Mouse (Mus musculus): ENCODE measurements around the gene Tmem59l. TPM values are rescaled to one million over a fixed set of nuclear protein-coding genes. Genes with fewer than 3 reads are reported as not detected.

The Tmem59l gene
- polyA plus RNA-seq, 1 experiment: 1.6 TPM

- H3K4me1 ChIP-seq (ENCODE audit: control insufficient read depth, insufficient read depth, insufficient read length, low read length): peaks cover 5% of the 10 kb centered on the region; the same call in 1 of the 2 replicates
- TF ChIP-seq POLR2A (IDR thresholded peaks at IDR 0.05; ENCODE audit: low read depth, low read length): no peak
- TF ChIP-seq CTCF (IDR thresholded peaks at IDR 0.05; ENCODE audit: extremely low read depth, insufficient read length, insufficient replicate concordance, low read depth, low read length): no peak
- no peak overlapping the region for H3K27ac ChIP-seq (ENCODE audit: insufficient read depth, low read depth, low read length)
- no peak overlapping the region for H3K4me3 ChIP-seq (ENCODE audit: low read depth, low read length)
- no peaks in the 10 kb centered on the region for H3K27me3 ChIP-seq (ENCODE audit: control insufficient read depth, insufficient read depth, low read length)
- 78% methylated on average over 5 of the region's 5 CpGs for WGBS
- H3K36me3 ChIP-seq (ENCODE audit: control insufficient read depth, insufficient read depth, low read length): no peaks in the 10 kb centered on the region; the same call in 1 of the 2 replicates
Observed at GRCm38 (mm10) chr8:70467229-70467725, 19.9 kb downstream of the Tmem59l start.

DNA sequence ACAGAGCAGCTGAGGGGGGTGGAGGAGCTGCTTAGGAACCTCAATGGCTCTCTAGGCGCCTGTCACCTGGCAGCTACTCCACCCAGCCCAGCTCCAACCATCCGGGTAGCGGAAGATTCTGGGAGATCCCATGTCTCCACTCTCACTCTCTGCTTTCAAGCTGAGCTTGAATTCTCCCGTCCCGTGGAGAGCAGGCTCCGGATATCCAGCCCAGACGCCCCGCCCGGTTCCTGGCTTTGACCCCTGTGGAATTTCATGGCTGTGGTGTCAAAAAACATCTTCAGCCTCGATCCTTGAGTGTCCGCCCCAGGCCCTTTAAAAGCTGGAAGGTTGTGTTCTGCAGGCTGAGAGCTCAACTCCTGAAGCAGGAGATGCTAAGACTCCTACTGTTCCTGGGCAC is 20.4 kb downstream of the Tmem59l start:
- peaks cover 5% of the 10 kb centered on the region; the same call in 1 of the 2 replicates for H3K4me1 ChIP-seq (ENCODE audit: control insufficient read depth, insufficient read depth, insufficient read length, low read length)
- H3K4me3 ChIP-seq (ENCODE audit: low read depth, low read length): no peak overlapping the region
- H3K36me3 ChIP-seq (ENCODE audit: control insufficient read depth, insufficient read depth, low read length): no peaks in the 10 kb centered on the region; the same call in 1 of the 2 replicates
- H3K27me3 ChIP-seq (ENCODE audit: control insufficient read depth, insufficient read depth, low read length): no peaks in the 10 kb centered on the region
- TF ChIP-seq POLR2A (IDR thresholded peaks at IDR 0.05; ENCODE audit: low read depth, low read length) (no peak), CTCF (IDR thresholded peaks at IDR 0.05; ENCODE audit: extremely low read depth, insufficient read length, insufficient replicate concordance, low read depth, low read length) (no peak)
- no peak overlapping the region for H3K27ac ChIP-seq (ENCODE audit: insufficient read depth, low read depth, low read length)
- WGBS: 60% methylated on average over 11 of the region's 11 CpGs

- 95% methylated on average over 4 of the region's 4 CpGs for WGBS
- H3K4me3 ChIP-seq (ENCODE audit: low read depth, low read length): no peak overlapping the region
- no peaks in the 10 kb centered on the region; the same call in 1 of the 2 replicates for H3K36me3 ChIP-seq (ENCODE audit: control insufficient read depth, insufficient read depth, low read length)
- H3K4me1 ChIP-seq (ENCODE audit: control insufficient read depth, insufficient read depth, insufficient read length, low read length): peaks cover 5% of the 10 kb centered on the region; the same call in 1 of the 2 replicates
- TF ChIP-seq POLR2A (IDR thresholded peaks at IDR 0.05; ENCODE audit: low read depth, low read length) (no peak), CTCF (IDR thresholded peaks at IDR 0.05; ENCODE audit: extremely low read depth, insufficient read length, insufficient replicate concordance, low read depth, low read length) (no peak)
- no peaks in the 10 kb centered on the region for H3K27me3 ChIP-seq (ENCODE audit: control insufficient read depth, insufficient read depth, low read length)
- no peak overlapping the region for H3K27ac ChIP-seq (ENCODE audit: insufficient read depth, low read depth, low read length)
Observed at GRCm38 (mm10) chr8:70466305-70466704, 20.9 kb downstream of the Tmem59l start.

DNA sequence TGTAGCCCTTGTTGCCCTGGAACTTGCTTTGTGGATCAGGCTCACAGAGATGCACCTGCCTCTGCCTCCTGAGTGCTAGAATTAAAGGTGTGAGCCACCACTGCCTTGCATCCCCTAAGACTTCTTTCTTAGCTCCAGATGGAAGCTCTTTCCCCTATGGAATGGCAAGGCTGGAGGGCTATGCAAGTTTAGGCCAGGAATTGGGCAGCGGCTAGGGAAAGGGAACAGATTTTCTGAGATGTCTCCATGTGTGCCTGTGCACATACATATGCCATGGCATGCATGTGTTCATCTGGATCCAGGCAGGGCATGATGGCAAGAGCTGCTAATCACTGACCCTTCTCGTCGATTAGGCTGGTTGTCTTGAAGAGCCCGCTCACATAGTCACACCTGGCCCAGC is 21.5 kb downstream of the Tmem59l start:
- 98% methylated on average over 4 of the region's 4 CpGs for whole genome bisulfite sequencing
- H3K27me3 ChIP-seq (ENCODE audit: control insufficient read depth, insufficient read depth, low read length): no peaks in the 10 kb centered on the region
- no peak overlapping the region for H3K27ac ChIP-seq (ENCODE audit: insufficient read depth, low read depth, low read length)
- H3K36me3 ChIP-seq (ENCODE audit: control insufficient read depth, insufficient read depth, low read length): no peaks in the 10 kb centered on the region; the same call in 1 of the 2 replicates
- no peak overlapping the region for H3K4me3 ChIP-seq (ENCODE audit: low read depth, low read length)
- H3K4me1 ChIP-seq (ENCODE audit: control insufficient read depth, insufficient read depth, insufficient read length, low read length): peaks cover 5% of the 10 kb centered on the region; the same call in 1 of the 2 replicates
- TF ChIP-seq POLR2A (IDR thresholded peaks at IDR 0.05; ENCODE audit: low read depth, low read length) (no peak), CTCF (IDR thresholded peaks at IDR 0.05; ENCODE audit: extremely low read depth, insufficient read length, insufficient replicate concordance, low read depth, low read length) (no peak)

DNA sequence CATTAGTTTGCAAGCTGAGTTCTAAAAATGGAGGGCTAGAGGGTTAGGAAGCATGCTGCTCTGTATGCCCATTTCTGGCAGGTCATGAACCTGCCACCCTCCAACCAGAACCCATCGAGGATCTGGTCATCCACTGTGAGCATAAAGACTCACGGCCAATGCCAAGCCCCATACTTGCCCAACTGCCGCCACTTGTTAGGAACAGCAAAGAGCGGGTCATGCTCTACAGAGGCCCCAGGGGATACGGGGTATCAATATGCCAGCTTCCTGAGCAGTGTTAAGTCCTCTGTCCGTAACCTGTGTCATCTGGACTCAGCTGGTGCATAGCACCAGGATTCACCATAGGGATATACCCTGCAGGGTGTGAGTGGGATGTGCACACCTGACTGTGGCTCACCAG is 23.0 kb downstream of the Tmem59l start:
- Histone ChIP-seq H3K27me3 (ENCODE audit: control insufficient read depth, insufficient read depth, low read length) (no peaks in the 10 kb centered on the region), H3K4me1 (ENCODE audit: control insufficient read depth, insufficient read depth, insufficient read length, low read length) (peaks cover 5% of the 10 kb centered on the region; the same call in 1 of the 2 replicates), H3K27ac (ENCODE audit: insufficient read depth, low read depth, low read length) (no peak overlapping the region), H3K36me3 (ENCODE audit: control insufficient read depth, insufficient read depth, low read length) (no peaks in the 10 kb centered on the region; the same call in 1 of the 2 replicates), H3K4me3 (ENCODE audit: low read depth, low read length) (no peak overlapping the region)
- 93% methylated on average over 6 of the region's 6 CpGs for WGBS
- TF ChIP-seq CTCF (IDR thresholded peaks at IDR 0.05; ENCODE audit: extremely low read depth, insufficient read length, insufficient replicate concordance, low read depth, low read length) (no peak), POLR2A (IDR thresholded peaks at IDR 0.05; ENCODE audit: low read depth, low read length) (no peak)

DNA sequence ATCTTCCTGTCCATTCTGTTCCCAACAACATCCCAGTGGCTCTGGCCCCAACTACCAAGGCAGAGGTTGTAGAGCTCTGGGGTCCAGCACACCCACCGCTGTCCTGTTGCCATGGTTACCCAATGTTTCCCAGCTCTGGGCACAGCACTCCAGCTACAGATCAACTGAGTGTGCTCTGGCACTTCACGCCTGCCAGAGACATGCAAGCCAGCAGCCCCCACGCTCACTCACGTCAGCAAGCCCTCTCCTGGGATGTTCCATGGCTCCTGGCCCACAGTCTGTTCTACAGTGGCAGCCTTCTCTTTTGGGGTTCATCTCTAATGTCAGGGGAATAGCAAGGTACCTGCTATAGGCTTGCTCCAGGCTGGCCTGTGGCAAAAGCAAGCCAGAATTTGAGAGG is 23.9 kb downstream of the Tmem59l start:
- no peak overlapping the region for H3K4me3 ChIP-seq (ENCODE audit: low read depth, low read length)
- H3K36me3 ChIP-seq (ENCODE audit: control insufficient read depth, insufficient read depth, low read length): no peaks in the 10 kb centered on the region; the same call in 1 of the 2 replicates
- no peaks in the 10 kb centered on the region for H3K27me3 ChIP-seq (ENCODE audit: control insufficient read depth, insufficient read depth, low read length)
- peaks cover 5% of the 10 kb centered on the region; the same call in 1 of the 2 replicates for H3K4me1 ChIP-seq (ENCODE audit: control insufficient read depth, insufficient read depth, insufficient read length, low read length)
- WGBS: 88% methylated on average over 4 of the region's 4 CpGs
- TF ChIP-seq CTCF (IDR thresholded peaks at IDR 0.05; ENCODE audit: extremely low read depth, insufficient read length, insufficient replicate concordance, low read depth, low read length) (no peak), POLR2A (IDR thresholded peaks at IDR 0.05; ENCODE audit: low read depth, low read length) (no peak)
- H3K27ac ChIP-seq (ENCODE audit: insufficient read depth, low read depth, low read length): no peak overlapping the region

DNA sequence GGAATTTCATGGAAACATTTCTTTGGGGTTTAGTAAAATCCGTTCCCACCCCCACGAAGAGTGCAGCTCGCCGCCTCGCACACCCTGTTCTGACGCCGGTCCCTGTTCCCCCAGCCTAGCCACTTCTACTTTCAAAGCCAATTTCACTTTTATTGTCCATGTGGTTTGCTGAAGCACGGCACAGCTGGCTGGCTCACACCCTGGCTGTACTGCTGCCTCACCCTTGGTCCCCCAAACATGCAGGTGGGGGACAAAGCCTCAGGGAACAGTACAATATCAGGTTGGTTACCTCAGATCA is 24.7 kb downstream of the Tmem59l start:
- 88% methylated on average over 8 of the region's 8 CpGs for WGBS
- no peak for TF ChIP-seq CTCF (IDR thresholded peaks at IDR 0.05; ENCODE audit: extremely low read depth, insufficient read length, insufficient replicate concordance, low read depth, low read length)

More for the DNA sequence above, 24.7 kb downstream of the Tmem59l start:
- H3K36me3 ChIP-seq (ENCODE audit: control insufficient read depth, insufficient read depth, low read length): no peaks in the 10 kb centered on the region; the same call in 1 of the 2 replicates
- H3K4me3 ChIP-seq (ENCODE audit: low read depth, low read length): no peak overlapping the region
- H3K27ac ChIP-seq (ENCODE audit: insufficient read depth, low read depth, low read length): no peak overlapping the region
- peaks cover 4% of the 10 kb centered on the region; the same call in 1 of the 2 replicates for H3K4me1 ChIP-seq (ENCODE audit: control insufficient read depth, insufficient read depth, insufficient read length, low read length)
- no peaks in the 10 kb centered on the region for H3K27me3 ChIP-seq (ENCODE audit: control insufficient read depth, insufficient read depth, low read length)
